Mouse (Mus musculus): Measurements from ENCODE around the gene Ube2n. TPM values are rescaled to one million over a fixed set of nuclear protein-coding genes. Genes with fewer than 3 reads are reported as not detected.

Ube2n gene
- polyA plus RNA-seq (2014; fragmentation: Nextera tagmentation; extraction: Ambion mirVana), result 424 and 436 TPM in 2 replicates

GRCm38 (mm10) chr10:95514656-95515292 lies at the start of gene Ube2n:
Ube2n (plus strand) TSS chr10:95515145.
- peak within 1 kb of the TSS; percentile 89 for H3K9ac ChIP-seq (ENCODE audit: low read length)
- WGBS, result under 1% methylated on average over 80 of the region's 81 CpGs
- ATAC-seq (ENCODE audit: insufficient number of reproducible peaks, low FRiP score, low TSS enrichment, low read depth), result peak; percentile 96
- H3K4me2 ChIP-seq (ENCODE audit: low read depth, severe bottlenecking), result peak within 1 kb of the TSS; percentile 67
- no peaks in the 10 kb centered on the region for H3K9me3 ChIP-seq (ENCODE audit: control insufficient read depth, low read length)
- no peaks in the 10 kb centered on the region for H3K36me3 ChIP-seq (ENCODE audit: control insufficient read depth, insufficient read depth, low read length)
- H3K27ac ChIP-seq (replicated peaks; ENCODE audit: low read depth, low read length), result peak within 1 kb of the TSS; percentile 86
- no peaks in the 10 kb centered on the region for H3K27me3 ChIP-seq (ENCODE audit: control insufficient read depth, insufficient read depth, low read length)
- DNase-seq (ENCODE audit: low spot score), result peak; percentile 98
- peaks cover 3% of the 10 kb centered on the region; the same call in 1 of the 2 replicates for H3K4me1 ChIP-seq (ENCODE audit: control insufficient read depth, insufficient read depth, low read length)
- H3K4me3 ChIP-seq (ENCODE audit: low read depth, low read length), result peak within 1 kb of the TSS; percentile 99

- Histone ChIP-seq H3K4me3 (ENCODE audit: low read depth, low read length) (no peak overlapping the region), H3K4me1 (ENCODE audit: control insufficient read depth, insufficient read depth, low read length) (no peaks in the 10 kb centered on the region), H3K27ac (replicated peaks; ENCODE audit: low read depth, low read length) (no peak overlapping the region), H3K4me2 (ENCODE audit: low read depth, severe bottlenecking) (no peak overlapping the region), H3K9me3 (ENCODE audit: control insufficient read depth, low read length) (no peaks in the 10 kb centered on the region), H3K9ac (ENCODE audit: low read length) (no peak overlapping the region), H3K27me3 (ENCODE audit: control insufficient read depth, insufficient read depth, low read length) (no peaks in the 10 kb centered on the region), H3K36me3 (ENCODE audit: control insufficient read depth, insufficient read depth, low read length) (no peaks in the 10 kb centered on the region)
- ATAC-seq (ENCODE audit: insufficient number of reproducible peaks, low FRiP score, low TSS enrichment, low read depth) (no peak), DNase-seq (ENCODE audit: low spot score) (no peak)
- 49% methylated on average over 4 of the region's 4 CpGs for WGBS
These were observed 49.5 kb upstream of the Ube2n start for GRCm38 (mm10) chr10:95465485-95465896.

- Histone ChIP-seq H3K9me3 (ENCODE audit: control insufficient read depth, low read length) (no peaks in the 10 kb centered on the region), H3K4me2 (ENCODE audit: low read depth, severe bottlenecking) (no peak overlapping the region), H3K4me3 (ENCODE audit: low read depth, low read length) (no peak overlapping the region), H3K4me1 (ENCODE audit: control insufficient read depth, insufficient read depth, low read length) (no peaks in the 10 kb centered on the region), H3K36me3 (ENCODE audit: control insufficient read depth, insufficient read depth, low read length) (no peaks in the 10 kb centered on the region), H3K9ac (ENCODE audit: low read length) (no peak overlapping the region), H3K27ac (replicated peaks; ENCODE audit: low read depth, low read length) (no peak overlapping the region), H3K27me3 (ENCODE audit: control insufficient read depth, insufficient read depth, low read length) (no peaks in the 10 kb centered on the region)
- 74% methylated on average over 4 of the region's 4 CpGs for WGBS
- no peak for DNase-seq (ENCODE audit: low spot score)
- no peak for ATAC-seq (ENCODE audit: insufficient number of reproducible peaks, low FRiP score, low TSS enrichment, low read depth)
These were observed 46.1 kb upstream of the Ube2n start for GRCm38 (mm10) chr10:95468894-95469293.

GRCm38 (mm10) chr10:95471186-95471585 lies 43.8 kb upstream of the Ube2n start:
- no peak for ATAC-seq (ENCODE audit: insufficient number of reproducible peaks, low FRiP score, low TSS enrichment, low read depth)
- no peak overlapping the region for H3K27ac ChIP-seq (replicated peaks; ENCODE audit: low read depth, low read length)
- H3K9me3 ChIP-seq (ENCODE audit: control insufficient read depth, low read length), result no peaks in the 10 kb centered on the region
- H3K4me1 ChIP-seq (ENCODE audit: control insufficient read depth, insufficient read depth, low read length), result no peaks in the 10 kb centered on the region
- DNase-seq (ENCODE audit: low spot score), result no peak
- no peaks in the 10 kb centered on the region for H3K27me3 ChIP-seq (ENCODE audit: control insufficient read depth, insufficient read depth, low read length)
- no peak overlapping the region for H3K4me2 ChIP-seq (ENCODE audit: low read depth, severe bottlenecking)
- H3K9ac ChIP-seq (ENCODE audit: low read length), result no peak overlapping the region
- no peak overlapping the region for H3K4me3 ChIP-seq (ENCODE audit: low read depth, low read length)
- no peaks in the 10 kb centered on the region for H3K36me3 ChIP-seq (ENCODE audit: control insufficient read depth, insufficient read depth, low read length)
- 95% methylated on average over 3 of the region's 3 CpGs for WGBS

- no peak overlapping the region for H3K4me2 ChIP-seq (ENCODE audit: low read depth, severe bottlenecking)
- no peaks in the 10 kb centered on the region for H3K4me1 ChIP-seq (ENCODE audit: control insufficient read depth, insufficient read depth, low read length)
- WGBS, result 90% methylated on average over 11 of the region's 11 CpGs
- ATAC-seq (ENCODE audit: insufficient number of reproducible peaks, low FRiP score, low TSS enrichment, low read depth), result no peak
- H3K9me3 ChIP-seq (ENCODE audit: control insufficient read depth, low read length), result no peaks in the 10 kb centered on the region
- H3K36me3 ChIP-seq (ENCODE audit: control insufficient read depth, insufficient read depth, low read length), result no peaks in the 10 kb centered on the region
- no peak overlapping the region for H3K9ac ChIP-seq (ENCODE audit: low read length)
- no peak overlapping the region for H3K27ac ChIP-seq (replicated peaks; ENCODE audit: low read depth, low read length)
- H3K4me3 ChIP-seq (ENCODE audit: low read depth, low read length), result no peak overlapping the region
- DNase-seq (ENCODE audit: low spot score), result no peak
- H3K27me3 ChIP-seq (ENCODE audit: control insufficient read depth, insufficient read depth, low read length), result no peaks in the 10 kb centered on the region
These were observed 42.9 kb upstream of the Ube2n start for GRCm38 (mm10) chr10:95471889-95472547.

GRCm38 (mm10) chr10:95475923-95476322 lies 39.0 kb upstream of the Ube2n start:
- ATAC-seq (ENCODE audit: insufficient number of reproducible peaks, low FRiP score, low TSS enrichment, low read depth), result no peak

GRCm38 (mm10) chr10:95477516-95477915 lies 37.4 kb upstream of the Ube2n start:
- Histone ChIP-seq H3K4me3 (ENCODE audit: low read depth, low read length) (no peak overlapping the region), H3K36me3 (ENCODE audit: control insufficient read depth, insufficient read depth, low read length) (no peaks in the 10 kb centered on the region; the same call in 1 of the 2 replicates), H3K4me2 (ENCODE audit: low read depth, severe bottlenecking) (no peak overlapping the region), H3K9ac (ENCODE audit: low read length) (no peak overlapping the region), H3K4me1 (ENCODE audit: control insufficient read depth, insufficient read depth, low read length) (no peaks in the 10 kb centered on the region), H3K27ac (replicated peaks; ENCODE audit: low read depth, low read length) (no peak overlapping the region), H3K27me3 (ENCODE audit: control insufficient read depth, insufficient read depth, low read length) (no peaks in the 10 kb centered on the region), H3K9me3 (ENCODE audit: control insufficient read depth, low read length) (no peaks in the 10 kb centered on the region)
- no peak for DNase-seq (ENCODE audit: low spot score)
- WGBS, result 81% methylated on average over 11 of the region's 11 CpGs
- no peak for ATAC-seq (ENCODE audit: insufficient number of reproducible peaks, low FRiP score, low TSS enrichment, low read depth)

More at GRCm38 (mm10) chr10:95475923-95476322, 39.0 kb upstream of the Ube2n start:
- Histone ChIP-seq H3K4me1 (ENCODE audit: control insufficient read depth, insufficient read depth, low read length) (no peaks in the 10 kb centered on the region), H3K9me3 (ENCODE audit: control insufficient read depth, low read length) (no peaks in the 10 kb centered on the region), H3K27ac (replicated peaks; ENCODE audit: low read depth, low read length) (no peak overlapping the region), H3K36me3 (ENCODE audit: control insufficient read depth, insufficient read depth, low read length) (no peaks in the 10 kb centered on the region; the same call in 1 of the 2 replicates), H3K4me3 (ENCODE audit: low read depth, low read length) (no peak overlapping the region), H3K27me3 (ENCODE audit: control insufficient read depth, insufficient read depth, low read length) (no peaks in the 10 kb centered on the region), H3K9ac (ENCODE audit: low read length) (no peak overlapping the region), H3K4me2 (ENCODE audit: low read depth, severe bottlenecking) (no peak overlapping the region)
- whole genome bisulfite sequencing, result 13% methylated on average over 10 of the region's 10 CpGs
- peak; percentile 91 for DNase-seq (ENCODE audit: low spot score)

- Histone ChIP-seq H3K27ac (replicated peaks; ENCODE audit: low read depth, low read length) (no peak overlapping the region), H3K27me3 (ENCODE audit: control insufficient read depth, insufficient read depth, low read length) (no peaks in the 10 kb centered on the region), H3K4me1 (ENCODE audit: control insufficient read depth, insufficient read depth, low read length) (no peaks in the 10 kb centered on the region), H3K9me3 (ENCODE audit: control insufficient read depth, low read length) (no peaks in the 10 kb centered on the region), H3K36me3 (ENCODE audit: control insufficient read depth, insufficient read depth, low read length) (peaks cover 27% of the 10 kb centered on the region), H3K4me3 (ENCODE audit: low read depth, low read length) (no peak overlapping the region), H3K9ac (ENCODE audit: low read length) (no peak overlapping the region), H3K4me2 (ENCODE audit: low read depth, severe bottlenecking) (no peak overlapping the region)
- DNase-seq (ENCODE audit: low spot score) (peak; percentile 26), ATAC-seq (ENCODE audit: insufficient number of reproducible peaks, low FRiP score, low TSS enrichment, low read depth) (no peak)
- WGBS, result 91% methylated on average over 2 of the region's 2 CpGs
These were observed 25.3 kb upstream of the Ube2n start for GRCm38 (mm10) chr10:95489653-95490052.
